Mouse (Mus musculus): ENCODE measurements around the gene Dnase2a. TPM values are rescaled to one million over a fixed set of nuclear protein-coding genes. Genes with fewer than 3 reads are reported as not detected.

The Dnase2a gene
- polyA plus RNA-seq, 1 experiment: 9.0 TPM

- Histone ChIP-seq H3ac (ENCODE audit: control insufficient read depth, insufficient read length, low read depth) (peak overlapping the region; percentile 75), H3K79me2 (ENCODE audit: control insufficient read depth, insufficient read depth) (no peaks in the 10 kb centered on the region), H3K36me3 (ENCODE audit: control insufficient read depth, insufficient read depth) (no peaks in the 10 kb centered on the region), H3K79me3 (ENCODE audit: low read depth) (no peaks in the 10 kb centered on the region), H3K27me3 (ENCODE audit: control insufficient read depth, insufficient read depth, insufficient read length) (no peaks in the 10 kb centered on the region), H3K4me3 (ENCODE audit: insufficient read depth, poor library complexity, severe bottlenecking) (peak overlapping the region; percentile 61)
- TF ChIP-seq FOSL1 (IDR thresholded peaks at IDR 0.05; ENCODE audit: insufficient read depth, low read length, poor library complexity, severe bottlenecking) (no peak), MYOD1 (IDR thresholded peaks at IDR 0.05; ENCODE audit: control insufficient read depth, insufficient read length, low read depth) (no peak), CTCF (IDR thresholded peaks at IDR 0.05; ENCODE audit: control insufficient read depth, insufficient read depth, insufficient read length) (no peak), USF1 (IDR thresholded peaks at IDR 0.05; ENCODE audit: low read depth) (no peak), MYOG (IDR thresholded peaks at IDR 0.05; ENCODE audit: control insufficient read depth, extremely low read depth, insufficient read length) (no peak), MAX (IDR thresholded peaks at IDR 0.05) (no peak), CEBPB (IDR thresholded peaks at IDR 0.05; ENCODE audit: low read depth) (no peak)
These were observed 15.2 kb upstream of the Dnase2a start for GRCm38 (mm10) chr8:84892993-84893708.

DNA sequence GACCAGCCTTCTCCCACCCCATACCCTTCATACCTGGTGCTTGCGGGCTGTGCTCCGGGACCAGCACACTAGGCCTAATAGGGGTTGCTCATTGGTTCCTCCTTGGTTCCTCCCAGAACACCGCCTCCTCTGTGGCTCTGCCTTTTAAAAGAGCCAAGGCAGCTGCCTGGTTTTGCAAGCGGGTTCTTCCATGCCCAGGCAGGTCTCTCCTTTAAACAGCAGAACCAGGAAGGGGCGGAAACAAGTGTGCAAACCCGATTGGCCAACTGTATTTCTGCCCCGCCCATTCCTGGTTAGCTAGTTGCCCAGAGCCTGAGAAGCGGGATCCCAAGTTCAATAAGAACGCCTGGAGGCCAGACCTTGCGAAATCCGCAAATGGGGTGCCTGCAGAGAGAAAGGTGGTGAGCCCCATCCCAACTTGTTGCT, 14.6 kb upstream of the Dnase2a start, which contains the start of gene Gcdh:
TSS of gene Gcdh (minus strand) at position 213 of the 426 bp plus-strand sequence.
- H3K79me2 ChIP-seq (ENCODE audit: control insufficient read depth, insufficient read depth): no peaks in the 10 kb centered on the region
- TF ChIP-seq MYOD1 (IDR thresholded peaks at IDR 0.05; ENCODE audit: control insufficient read depth, insufficient read length, low read depth) (no peak), USF1 (IDR thresholded peaks at IDR 0.05; ENCODE audit: low read depth) (no peak), MAX (IDR thresholded peaks at IDR 0.05) (no peak), CEBPB (IDR thresholded peaks at IDR 0.05; ENCODE audit: low read depth) (peak; percentile 67), CTCF (IDR thresholded peaks at IDR 0.05; ENCODE audit: control insufficient read depth, insufficient read depth, insufficient read length) (no peak)
- no peaks in the 10 kb centered on the region for H3K36me3 ChIP-seq (ENCODE audit: control insufficient read depth, insufficient read depth)
- peak within 1 kb of the TSS; percentile 75 for H3ac ChIP-seq (ENCODE audit: control insufficient read depth, insufficient read length, low read depth)
- no peaks in the 10 kb centered on the region for H3K79me3 ChIP-seq (ENCODE audit: low read depth)
- peaks cover 3% of the 10 kb centered on the region for H3K27me3 ChIP-seq (ENCODE audit: control insufficient read depth, insufficient read depth, insufficient read length)
- H3K4me3 ChIP-seq (ENCODE audit: insufficient read depth, poor library complexity, severe bottlenecking): peak within 1 kb of the TSS; percentile 61

- Histone ChIP-seq H3K4me3 (ENCODE audit: insufficient read depth, poor library complexity, severe bottlenecking) (no peak overlapping the region), H3K27me3 (ENCODE audit: control insufficient read depth, insufficient read depth, insufficient read length) (peaks cover 8% of the 10 kb centered on the region), H3ac (ENCODE audit: control insufficient read depth, insufficient read length, low read depth) (no peak overlapping the region), H3K79me2 (ENCODE audit: control insufficient read depth, insufficient read depth) (no peaks in the 10 kb centered on the region), H3K36me3 (ENCODE audit: control insufficient read depth, insufficient read depth) (no peaks in the 10 kb centered on the region), H3K79me3 (ENCODE audit: low read depth) (no peaks in the 10 kb centered on the region)
- TF ChIP-seq MYOD1 (IDR thresholded peaks at IDR 0.05; ENCODE audit: control insufficient read depth, insufficient read length, low read depth) (no peak), CTCF (IDR thresholded peaks at IDR 0.05; ENCODE audit: control insufficient read depth, insufficient read depth, insufficient read length) (no peak), FOSL1 (IDR thresholded peaks at IDR 0.05; ENCODE audit: insufficient read depth, low read length, poor library complexity, severe bottlenecking) (no peak), CEBPB (IDR thresholded peaks at IDR 0.05; ENCODE audit: low read depth) (no peak), USF1 (IDR thresholded peaks at IDR 0.05; ENCODE audit: low read depth) (no peak), MAX (IDR thresholded peaks at IDR 0.05) (no peak), MYOG (IDR thresholded peaks at IDR 0.05; ENCODE audit: control insufficient read depth, extremely low read depth, insufficient read length) (no peak)
These were observed 12.4 kb upstream of the Dnase2a start for GRCm38 (mm10) chr8:84895963-84896362.

DNA sequence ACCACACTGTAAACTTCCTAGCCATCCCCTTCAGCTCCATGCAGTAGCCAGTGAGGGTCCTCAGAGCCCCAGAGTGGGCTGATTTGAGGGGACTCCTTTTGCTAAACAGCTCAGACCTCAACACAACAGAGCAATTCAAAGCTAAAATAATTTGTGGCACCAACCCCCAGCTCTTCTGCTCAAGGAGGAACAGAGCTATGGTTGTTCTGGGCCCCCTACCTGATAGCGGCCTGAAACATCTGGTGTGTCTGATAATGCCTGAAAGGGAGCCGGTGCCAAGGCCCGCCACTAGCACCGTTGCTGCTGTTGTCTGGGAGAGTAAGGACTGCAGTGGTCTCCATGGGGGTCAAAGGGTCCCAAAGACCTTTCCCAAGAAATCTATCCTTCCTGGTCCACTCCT, 7.3 kb upstream of the Dnase2a start:
- no peak for TF ChIP-seq FOSL1 (IDR thresholded peaks at IDR 0.05; ENCODE audit: insufficient read depth, low read length, poor library complexity, severe bottlenecking)
- no peak for TF ChIP-seq MYOG (IDR thresholded peaks at IDR 0.05; ENCODE audit: control insufficient read depth, extremely low read depth, insufficient read length)
- TF ChIP-seq USF1 (IDR thresholded peaks at IDR 0.05; ENCODE audit: low read depth): no peak
- no peak for TF ChIP-seq MYOD1 (IDR thresholded peaks at IDR 0.05; ENCODE audit: control insufficient read depth, insufficient read length, low read depth)
- TF ChIP-seq CEBPB (IDR thresholded peaks at IDR 0.05; ENCODE audit: low read depth): no peak
- no peak for TF ChIP-seq CTCF (IDR thresholded peaks at IDR 0.05; ENCODE audit: control insufficient read depth, insufficient read depth, insufficient read length)
- TF ChIP-seq MAX (IDR thresholded peaks at IDR 0.05): no peak
- Histone ChIP-seq H3K79me3 (ENCODE audit: low read depth) (no peaks in the 10 kb centered on the region), H3K27me3 (ENCODE audit: control insufficient read depth, insufficient read depth, insufficient read length) (peaks cover 8% of the 10 kb centered on the region), H3K4me3 (ENCODE audit: insufficient read depth, poor library complexity, severe bottlenecking) (no peak overlapping the region), H3ac (ENCODE audit: control insufficient read depth, insufficient read length, low read depth) (no peak overlapping the region), H3K36me3 (ENCODE audit: control insufficient read depth, insufficient read depth) (no peaks in the 10 kb centered on the region), H3K79me2 (ENCODE audit: control insufficient read depth, insufficient read depth) (no peaks in the 10 kb centered on the region)

DNA sequence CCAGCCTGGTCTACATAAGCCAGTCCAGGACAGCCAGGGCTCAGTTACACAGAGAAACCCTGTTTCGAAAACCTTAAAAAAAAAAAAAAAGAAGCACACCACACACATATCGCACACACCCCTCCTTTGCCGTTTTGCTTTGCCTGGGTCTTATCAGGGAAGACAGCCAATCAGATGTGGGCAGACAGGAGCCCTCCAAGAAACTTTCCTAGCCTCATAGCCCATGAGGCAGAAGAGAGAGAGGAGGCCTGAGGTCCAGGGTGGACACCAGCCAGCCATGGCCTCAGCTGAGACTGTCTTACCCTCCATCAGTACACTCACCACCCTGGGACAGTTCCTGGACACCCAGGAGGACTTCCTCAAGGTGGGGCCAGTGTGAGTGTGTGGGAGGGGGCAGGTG, 6.6 kb upstream of the Dnase2a start, which contains the start of gene Klf1:
TSS of gene Klf1 (plus strand) at position 177 of the 400 bp plus-strand sequence.
- Histone ChIP-seq H3K4me3 (ENCODE audit: insufficient read depth, poor library complexity, severe bottlenecking) (peak within 1 kb of the TSS; percentile 31), H3ac (ENCODE audit: control insufficient read depth, insufficient read length, low read depth) (peak within 1 kb of the TSS; percentile 52), H3K27me3 (ENCODE audit: control insufficient read depth, insufficient read depth, insufficient read length) (peaks cover 8% of the 10 kb centered on the region), H3K79me2 (ENCODE audit: control insufficient read depth, insufficient read depth) (no peaks in the 10 kb centered on the region), H3K36me3 (ENCODE audit: control insufficient read depth, insufficient read depth) (no peaks in the 10 kb centered on the region), H3K79me3 (ENCODE audit: low read depth) (no peaks in the 10 kb centered on the region)
- TF ChIP-seq USF1 (IDR thresholded peaks at IDR 0.05; ENCODE audit: low read depth) (no peak), CEBPB (IDR thresholded peaks at IDR 0.05; ENCODE audit: low read depth) (no peak), MYOG (IDR thresholded peaks at IDR 0.05; ENCODE audit: control insufficient read depth, extremely low read depth, insufficient read length) (no peak), CTCF (IDR thresholded peaks at IDR 0.05; ENCODE audit: control insufficient read depth, insufficient read depth, insufficient read length) (no peak), FOSL1 (IDR thresholded peaks at IDR 0.05; ENCODE audit: insufficient read depth, low read length, poor library complexity, severe bottlenecking) (no peak), MAX (IDR thresholded peaks at IDR 0.05) (no peak), MYOD1 (IDR thresholded peaks at IDR 0.05; ENCODE audit: control insufficient read depth, insufficient read length, low read depth) (no peak)
